Mouse (Mus musculus) embryo, embryonic 10 days (tissue): Measurements from ENCODE around the gene Brpf1.

Experiments used
- DNase-seq: peaks from one replicate; pipeline ENCODE4 v3.0.0-alpha.2; 2015; ENCODE audit warnings: low spot score

Gene Brpf1

GRCm38 (mm10) chr6:113306986-113307349 lies at the start of gene Brpf1:
Brpf1 (plus strand) TSS chr6:113307137.
- peak; percentile 86 for DNase-seq

- DNase-seq: no peak
Observed at GRCm38 (mm10) chr6:113261174-113261858, 45.6 kb upstream of the Brpf1 start.

GRCm38 (mm10) chr6:113263531-113263930 lies 43.4 kb upstream of the Brpf1 start:
- DNase-seq: no peak

GRCm38 (mm10) chr6:113264429-113264828 lies 42.5 kb upstream of the Brpf1 start:
- DNase-seq: no peak

GRCm38 (mm10) chr6:113266996-113267655 lies 39.8 kb upstream of the Brpf1 start:
- no peak for DNase-seq

- no peak for DNase-seq
Observed at GRCm38 (mm10) chr6:113267988-113268387, 38.9 kb upstream of the Brpf1 start.

- DNase-seq: no peak
Observed at GRCm38 (mm10) chr6:113272365-113272764, 34.6 kb upstream of the Brpf1 start.

GRCm38 (mm10) chr6:113276846-113277245 lies 30.1 kb upstream of the Brpf1 start:
- no peak for DNase-seq

GRCm38 (mm10) chr6:113281676-113282075 lies 25.3 kb upstream of the Brpf1 start:
- no peak for DNase-seq

GRCm38 (mm10) chr6:113282101-113282802 lies 24.7 kb upstream of the Brpf1 start, which contains the start of gene Cpne9:
Cpne9 (plus strand) TSS chr6:113282307.
- DNase-seq: peak; percentile 78

- no peak for DNase-seq
Observed at GRCm38 (mm10) chr6:113282969-113283368, 24.0 kb upstream of the Brpf1 start.

GRCm38 (mm10) chr6:113283500-113283899 lies 23.4 kb upstream of the Brpf1 start:
- DNase-seq: no peak

- DNase-seq: no peak
Observed at GRCm38 (mm10) chr6:113284931-113285330, 22.0 kb upstream of the Brpf1 start.

GRCm38 (mm10) chr6:113286316-113286715 lies 20.6 kb upstream of the Brpf1 start:
- DNase-seq: no peak

GRCm38 (mm10) chr6:113287236-113287635 lies 19.7 kb upstream of the Brpf1 start:
- no peak for DNase-seq

- no peak for DNase-seq
Observed at GRCm38 (mm10) chr6:113289346-113289745, 17.6 kb upstream of the Brpf1 start.

GRCm38 (mm10) chr6:113290346-113290745 lies 16.6 kb upstream of the Brpf1 start:
- no peak for DNase-seq

- no peak for DNase-seq
Observed at GRCm38 (mm10) chr6:113292938-113293337, 14.0 kb upstream of the Brpf1 start.

GRCm38 (mm10) chr6:113296046-113296445 lies 10.9 kb upstream of the Brpf1 start:
- no peak for DNase-seq

GRCm38 (mm10) chr6:113296639-113297038 lies 10.3 kb upstream of the Brpf1 start:
- no peak for DNase-seq

- DNase-seq: no peak
Observed at GRCm38 (mm10) chr6:113301350-113301749, 5.6 kb upstream of the Brpf1 start.

- peak; percentile 54 for DNase-seq
Observed at GRCm38 (mm10) chr6:113302258-113302657, 4.7 kb upstream of the Brpf1 start.
